Mouse (Mus musculus) kidney, adult 2 months (tissue): ENCODE results near the gene Tmprss11g. TPM values are rescaled to one million over a fixed set of nuclear protein-coding genes. Genes with fewer than 3 reads are reported as not detected.

Experiments
- DNase-seq: peaks from one replicate; pipeline ENCODE4 v3.0.0; 2021
- H3K27ac ChIP-seq: fragments of 200-500 bp; 2 replicates; pipeline ENCODE4 v1.5.1; 2012; ENCODE audit warnings: low read depth, low read length, control low read depth, inconsistent platforms; ENCODE audit not compliant: insufficient read depth
- H3K27me3 ChIP-seq: fragments of 200-500 bp; replicated peaks from 2 replicates; pipeline ENCODE4 v1.6.1; 2012; ENCODE audit warnings: mild to moderate bottlenecking, moderate library complexity, low read length, inconsistent platforms; ENCODE audit not compliant: control insufficient read depth, insufficient read depth
- H3K36me3 ChIP-seq: fragments of 200-500 bp; 2 replicates; pipeline ENCODE4 v1.6.1; 2012; ENCODE audit warnings: mild to moderate bottlenecking, moderate library complexity, low read length, inconsistent platforms; ENCODE audit not compliant: control insufficient read depth, insufficient read depth
- H3K4me1 ChIP-seq: fragments of 200-500 bp; 2 replicates; pipeline ENCODE4 v1.6.1; 2011; ENCODE audit warnings: low read length; ENCODE audit not compliant: control insufficient read depth, insufficient read depth
- H3K4me3 ChIP-seq: fragments of 200-500 bp; 2 replicates; pipeline ENCODE4 v1.5.1; 2011; ENCODE audit warnings: mild to moderate bottlenecking, low read depth, low read length, control low read depth; ENCODE audit not compliant: insufficient read depth
- CTCF ChIP-seq: fragments of 200-500 bp; conservative IDR thresholded peaks from 2 replicates; pipeline ENCODE4 v1.5.1; 2011; ENCODE audit warnings: low read depth, mild to moderate bottlenecking, control low read depth, low read length, moderate library complexity, mixed read lengths; ENCODE audit not compliant: insufficient read depth, insufficient read length
- POLR2A ChIP-seq: fragments of 200-500 bp; IDR thresholded peaks from one replicate; pipeline ENCODE4 v1.6.1; 2011; ENCODE audit warnings: low read depth, low read length, control low read depth
- WGBS: fragments of 180-500 bp; shearing (Covaris S2); methylation state at CpG from one replicate; pipeline ENCODE4 v1.1.7; 2018; 5-methylcytosine and 5-hydroxymethylcytosine counted together
- polyA plus RNA-seq: library from polyadenylated mRNA; depleted of rRNA; stranded (reverse); fragments of >200 nt; gene quantifications from 2 replicates; pipeline ENCODE4 v1.2.3, GENCODE M21; 2012; rRNA removed

Tmprss11g gene
- polyA plus RNA-seq, 1 experiment = 0.02 TPM

GRCm38 (mm10) chr5:86473859-86474258 lies 44.5 kb downstream of the Tmprss11g start:
- DNase-seq = no peak
- Histone ChIP-seq H3K4me1 (no peaks in the 10 kb centered on the region), H3K27ac (no peak overlapping the region), H3K4me3 (no peak overlapping the region), H3K36me3 (no peaks in the 10 kb centered on the region), H3K27me3 (no peaks in the 10 kb centered on the region)
- WGBS = 76% methylated on average over 9 of the region's 9 CpGs
- TF ChIP-seq POLR2A (no peak), CTCF (no peak)

GRCm38 (mm10) chr5:86468890-86469289 lies 49.5 kb downstream of the Tmprss11g start, which contains the start of gene Tmprss11a:
Gene Tmprss11a (minus strand): TSS chr5:86468990.
- no peaks in the 10 kb centered on the region for H3K36me3 ChIP-seq
- no peaks in the 10 kb centered on the region for H3K4me1 ChIP-seq
- no peak for DNase-seq
- no peaks in the 10 kb centered on the region for H3K27me3 ChIP-seq
- no peak within 1 kb of the TSS for H3K4me3 ChIP-seq
- no peak within 1 kb of the TSS for H3K27ac ChIP-seq
- 64% methylated on average over 4 of the region's 4 CpGs for WGBS
- TF ChIP-seq CTCF (no peak), POLR2A (no peak)

GRCm38 (mm10) chr5:86439306-86439705 lies 79.1 kb downstream of the Tmprss11g start:
- WGBS = 32% methylated on average over 2 of the region's 2 CpGs
- Histone ChIP-seq H3K4me1 (no peaks in the 10 kb centered on the region), H3K27me3 (no peaks in the 10 kb centered on the region), H3K27ac (no peak overlapping the region), H3K4me3 (no peak overlapping the region), H3K36me3 (no peaks in the 10 kb centered on the region)
- TF ChIP-seq POLR2A (no peak), CTCF (no peak)
- no peak for DNase-seq

GRCm38 (mm10) chr5:86438548-86438947 lies 79.9 kb downstream of the Tmprss11g start:
- H3K27me3 ChIP-seq = no peaks in the 10 kb centered on the region
- DNase-seq = no peak
- no peaks in the 10 kb centered on the region for H3K36me3 ChIP-seq
- H3K4me3 ChIP-seq = no peak overlapping the region
- no peaks in the 10 kb centered on the region for H3K4me1 ChIP-seq
- TF ChIP-seq POLR2A (no peak), CTCF (no peak)
- no peak overlapping the region for H3K27ac ChIP-seq

Other genes with a start within 250 kb of the Tmprss11g start
- gene Tmprss11c, start 229.3 kb downstream of the Tmprss11g start, polyA plus RNA-seq = not detected in 2 replicates
- 0.03 TPM in 1 of 2 replicates, not detected in the other for gene Tmprss11d, start 145.2 kb downstream of the Tmprss11g start, polyA plus RNA-seq
- gene Tmprss11a, start 49.6 kb downstream of the Tmprss11g start, polyA plus RNA-seq = not detected in 2 replicates
- gene Tmprss11f, start 113.8 kb upstream of the Tmprss11g start, polyA plus RNA-seq = not detected in 2 replicates
- gene Tmprss11b, start 157.8 kb upstream of the Tmprss11g start, polyA plus RNA-seq = not detected in 2 replicates
- gene Tmprss11e, start 227.2 kb upstream of the Tmprss11g start, polyA plus RNA-seq = not detected in 2 replicates